Mouse (Mus musculus) lung, postnatal 10 days (tissue): ENCODE measurements at regions not wholly inside any gene's neighbourhood (a gene's known extent, or its start where the extent isn't known, plus 50 kb on each side); places are given as distances from the start of the nearest gene placed in this dataset.

Experiments
- DNase-seq: peaks from one replicate; pipeline ENCODE4 v3.0.0; 2021

DNA sequence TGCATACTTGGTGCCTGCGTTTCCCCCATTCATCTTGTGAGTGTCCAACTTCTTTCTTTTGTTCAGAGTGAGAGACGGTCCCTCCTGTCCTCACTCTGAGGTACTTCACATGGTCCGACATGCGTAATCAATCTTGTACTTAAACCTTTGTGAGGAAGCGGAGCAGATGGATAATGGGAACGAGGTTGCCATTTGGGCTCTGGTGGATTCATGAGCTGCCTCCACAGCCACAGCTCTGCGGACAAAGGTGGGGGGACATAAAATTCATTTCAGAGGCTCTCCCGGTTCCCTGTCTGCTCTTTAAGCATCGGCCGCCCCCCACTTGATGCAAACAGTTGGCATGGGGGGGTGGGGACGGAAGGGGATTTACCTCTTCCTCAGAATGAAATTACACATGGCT is 454.7 kb downstream of the Sox2 start:
- DNase-seq: no peak

DNA sequence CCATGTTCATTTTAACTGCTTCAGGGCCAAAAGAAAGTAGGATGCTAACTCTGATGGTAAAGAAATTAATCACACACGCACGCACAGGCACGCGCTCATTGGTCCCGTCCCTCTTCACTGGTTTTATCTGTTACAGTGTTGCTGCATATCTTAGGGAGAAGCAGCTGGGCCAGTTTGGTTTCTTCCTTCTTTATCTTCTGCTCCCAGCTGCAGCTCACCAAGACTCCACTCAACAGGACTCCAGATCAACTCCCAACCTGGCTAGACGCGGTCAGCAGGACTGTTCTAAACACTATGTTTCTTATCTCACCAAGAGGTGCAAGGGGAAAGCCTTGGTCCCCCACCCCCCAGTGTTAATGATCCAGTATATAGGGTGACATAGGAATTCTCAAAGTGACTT is 455.9 kb downstream of the Sox2 start:
- no peak for DNase-seq

DNA sequence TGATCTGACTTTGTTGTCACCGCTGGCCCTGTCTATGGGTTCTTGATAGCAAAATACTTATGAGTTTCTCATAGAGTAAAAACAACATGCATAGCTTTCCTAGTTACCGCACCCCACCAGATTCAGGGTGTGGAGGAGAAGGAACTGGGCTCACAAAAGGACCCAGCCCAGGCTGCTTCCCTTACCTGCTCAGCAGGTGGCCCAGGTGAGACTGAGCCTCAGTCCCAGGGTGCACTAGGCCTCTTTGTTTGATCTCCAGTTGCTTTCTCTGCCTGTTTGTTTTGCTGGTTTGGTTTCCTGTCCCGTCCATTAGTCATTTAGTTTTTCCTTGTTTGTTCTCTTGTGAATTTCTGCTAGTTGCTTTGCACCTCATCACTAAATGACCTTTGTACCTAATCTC is 483.3 kb downstream of the Sox2 start:
- no peak for DNase-seq

DNA sequence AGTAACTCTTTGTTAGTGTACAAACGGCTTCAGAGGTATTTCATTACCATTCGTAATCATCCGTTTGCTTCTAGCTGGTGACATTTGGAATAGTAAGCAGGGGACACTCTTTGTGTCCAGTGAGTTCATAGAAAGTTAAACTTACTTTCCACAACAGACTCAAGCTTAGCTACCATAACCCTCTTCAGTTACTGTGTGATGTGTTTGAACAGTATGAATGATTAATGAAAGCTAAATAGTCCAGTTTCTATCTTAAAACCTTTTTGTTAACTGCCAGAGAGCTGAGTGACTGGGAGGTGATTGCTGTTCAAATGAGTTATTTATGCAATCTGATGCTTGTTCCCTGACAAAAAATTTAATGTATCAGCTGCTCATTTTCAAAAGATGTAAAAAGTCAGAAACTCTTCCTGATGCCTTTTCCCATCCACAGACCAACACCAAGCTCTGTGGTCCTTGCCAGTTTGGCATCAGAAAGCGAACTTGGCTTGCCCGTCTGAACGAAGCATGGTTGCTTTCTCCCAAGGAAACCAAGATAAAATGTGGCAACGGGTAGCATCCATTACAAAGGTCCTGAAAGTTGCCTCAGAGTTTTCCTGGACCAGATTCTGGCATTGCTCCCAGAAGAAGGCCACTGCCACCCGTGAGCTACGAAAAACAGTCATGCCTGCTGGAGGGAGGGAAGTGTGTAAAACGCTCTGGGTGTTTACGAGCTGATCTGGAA is 491.5 kb downstream of the Sox2 start:
- DNase-seq: no peak

DNA sequence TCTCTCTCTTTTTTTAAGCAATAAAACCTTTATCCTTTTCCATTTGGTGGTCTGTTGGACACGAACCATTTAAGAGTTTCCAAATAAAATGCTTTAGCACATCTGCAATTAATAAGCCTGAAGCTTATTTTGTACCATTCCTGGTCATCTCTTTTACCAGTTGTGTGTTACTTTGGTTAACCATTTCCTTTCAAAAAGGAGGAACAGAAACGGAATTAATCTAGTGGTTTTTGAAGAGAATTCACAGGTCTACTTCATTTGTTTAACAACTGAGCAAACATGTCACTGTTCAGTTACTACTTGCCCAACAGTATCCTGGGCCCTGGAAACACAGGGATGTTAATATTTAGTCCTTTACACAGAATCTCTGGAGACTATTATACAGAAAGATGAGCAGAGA is 492.5 kb downstream of the Sox2 start:
- DNase-seq: no peak

DNA sequence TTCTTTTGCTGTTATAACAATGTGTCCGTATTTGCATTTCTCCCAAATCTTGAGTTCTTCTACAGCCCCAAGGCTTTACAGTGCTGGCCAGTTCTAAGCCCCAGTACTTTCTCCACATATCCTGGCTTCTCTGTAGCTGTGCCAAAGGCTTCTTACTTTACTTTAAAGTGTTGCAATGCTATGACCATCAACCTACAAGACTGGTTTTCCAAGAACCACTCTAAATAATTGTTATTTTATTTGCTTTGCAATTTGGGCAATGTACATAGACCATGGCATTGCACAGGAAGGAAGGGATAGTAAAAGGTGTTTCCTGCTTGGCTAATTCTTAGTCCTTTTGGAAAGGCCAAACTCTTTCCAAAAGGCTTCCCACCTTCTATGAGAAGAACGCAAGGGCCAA is 495.4 kb downstream of the Sox2 start:
- DNase-seq: peak; percentile 16

DNA sequence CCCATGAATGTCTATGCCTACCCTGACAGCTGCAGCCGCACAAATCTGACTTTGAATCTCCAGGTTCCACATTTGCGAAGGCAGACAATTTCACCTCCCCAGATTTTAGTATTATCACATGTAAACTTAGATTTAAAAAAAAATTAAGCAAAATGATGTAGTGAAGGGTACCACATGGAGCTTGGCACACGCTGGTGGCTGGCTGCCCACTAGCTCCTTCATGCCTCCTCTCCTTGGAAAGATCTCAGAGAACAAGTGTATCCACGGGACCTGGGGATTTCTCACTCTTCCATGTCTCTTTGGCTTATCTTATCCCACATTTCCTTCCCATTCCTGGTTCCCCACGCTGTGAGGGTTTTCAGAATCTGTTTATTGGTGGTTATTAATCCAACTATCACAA is 496.5 kb downstream of the Sox2 start:
- DNase-seq: no peak

DNA sequence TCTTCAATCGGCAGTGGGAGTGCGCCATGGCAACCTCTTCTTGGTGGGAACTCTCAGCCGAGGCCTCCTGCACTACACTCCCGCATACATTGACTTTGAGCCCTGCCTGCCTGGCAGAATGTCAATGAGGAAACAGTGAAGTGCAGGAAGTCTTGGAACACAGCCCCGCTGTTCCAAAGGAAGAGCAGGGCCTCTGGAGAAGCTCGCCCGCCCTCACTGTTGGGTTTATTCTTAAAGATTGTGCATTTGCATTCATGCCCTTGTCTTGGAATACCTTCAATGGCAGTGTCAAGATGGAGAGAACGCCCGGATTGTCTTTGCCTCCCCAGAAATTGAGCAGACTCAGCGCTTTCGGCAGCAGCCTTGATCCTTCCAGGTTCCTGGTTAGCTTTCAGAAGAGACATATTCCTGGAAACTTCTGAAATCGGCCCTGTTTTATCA is 499.1 kb downstream of the Sox2 start:
- DNase-seq: peak; percentile 37

DNA sequence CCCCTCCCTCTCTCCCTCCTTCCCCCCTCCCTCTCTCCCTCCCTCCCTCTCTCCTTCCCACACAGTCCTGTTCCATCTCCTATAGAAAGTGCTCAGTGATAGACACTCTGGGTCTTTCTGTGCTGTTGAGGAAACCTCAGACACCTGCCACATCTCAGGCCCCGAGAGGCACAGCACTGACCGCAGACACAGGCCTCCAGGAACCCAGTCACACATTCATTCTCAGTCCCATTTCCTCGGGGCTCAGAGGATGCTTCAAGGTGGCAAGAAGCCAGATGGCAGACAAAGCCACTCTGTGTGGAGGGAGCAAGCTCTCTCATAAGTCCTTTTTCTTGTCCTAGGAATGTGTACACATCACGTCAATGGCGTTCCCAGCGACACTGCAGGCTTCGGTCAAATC is 502.0 kb downstream of the Sox2 start:
- DNase-seq: no peak

DNA sequence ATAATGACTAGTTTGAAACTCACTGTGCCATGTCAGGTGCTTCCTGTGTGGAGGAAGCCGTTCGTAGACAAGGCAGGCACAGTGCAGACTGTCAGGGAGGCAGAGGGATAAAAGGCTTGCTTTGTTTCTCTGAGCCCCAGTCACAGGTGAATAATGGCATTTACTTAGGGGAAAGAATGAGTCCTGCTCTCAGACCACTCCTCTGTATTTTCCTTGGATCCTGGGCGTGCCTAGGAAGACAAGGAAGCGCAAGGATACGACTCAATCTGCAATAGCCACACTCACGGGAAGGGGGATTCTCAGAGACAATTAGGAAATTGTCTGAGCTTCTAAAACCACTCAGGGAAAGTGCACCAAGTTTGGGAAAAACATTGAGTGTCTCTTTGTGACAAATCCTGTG is 504.1 kb downstream of the Sox2 start:
- no peak for DNase-seq

DNA sequence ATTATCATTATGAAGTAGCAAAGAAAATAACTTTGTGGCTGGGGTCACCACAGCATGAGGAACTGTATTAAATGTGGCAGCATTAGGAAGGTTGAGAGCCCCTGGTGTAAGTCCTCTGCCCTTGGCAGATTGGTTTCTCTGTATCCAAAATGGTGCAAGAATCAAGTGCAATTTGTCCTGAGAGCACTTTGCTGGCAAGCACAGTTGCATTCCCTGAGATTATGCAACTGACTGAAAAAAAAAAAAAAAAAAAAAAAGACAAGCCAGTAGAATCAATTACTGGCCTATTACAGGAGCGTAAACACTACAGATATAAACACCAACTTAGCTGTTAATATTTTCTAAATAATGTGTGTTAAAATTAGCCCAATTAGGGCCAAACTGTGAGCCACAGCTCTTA is 518.5 kb downstream of the Sox2 start:
- peak; percentile 4 for DNase-seq

DNA sequence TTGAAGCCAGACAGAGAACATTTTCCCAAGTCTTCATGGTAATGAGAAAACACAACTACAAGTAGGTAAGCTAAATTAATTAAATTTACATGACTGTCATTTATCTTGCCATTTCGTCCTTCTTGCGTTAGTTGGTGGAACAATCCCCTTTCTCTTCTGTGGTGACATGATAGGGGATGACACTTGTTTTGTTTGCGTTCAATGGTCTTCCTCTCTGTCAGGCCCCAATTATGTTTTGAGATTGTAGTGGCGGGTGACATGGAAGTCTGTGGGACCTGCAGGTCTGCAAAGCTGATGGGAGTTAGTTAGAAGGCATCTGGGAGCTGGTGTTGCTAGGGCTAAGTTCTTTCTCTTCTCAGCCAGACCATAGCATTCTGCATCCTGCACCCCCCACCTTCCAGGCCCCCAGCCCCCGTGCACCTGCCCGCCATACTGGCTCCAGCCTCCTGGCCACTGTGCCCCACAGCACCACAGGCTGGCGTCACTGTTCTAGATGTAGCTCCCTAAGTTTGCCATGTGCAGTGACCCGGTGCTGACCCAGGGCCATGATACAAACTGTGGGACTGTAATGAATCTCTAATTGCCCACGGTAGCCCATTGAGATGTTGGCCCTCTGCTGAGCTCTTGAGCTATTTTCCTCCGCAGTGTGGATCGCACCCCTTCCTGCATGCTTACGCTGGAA is 528.7 kb downstream of the Sox2 start:
- DNase-seq: no peak

DNA sequence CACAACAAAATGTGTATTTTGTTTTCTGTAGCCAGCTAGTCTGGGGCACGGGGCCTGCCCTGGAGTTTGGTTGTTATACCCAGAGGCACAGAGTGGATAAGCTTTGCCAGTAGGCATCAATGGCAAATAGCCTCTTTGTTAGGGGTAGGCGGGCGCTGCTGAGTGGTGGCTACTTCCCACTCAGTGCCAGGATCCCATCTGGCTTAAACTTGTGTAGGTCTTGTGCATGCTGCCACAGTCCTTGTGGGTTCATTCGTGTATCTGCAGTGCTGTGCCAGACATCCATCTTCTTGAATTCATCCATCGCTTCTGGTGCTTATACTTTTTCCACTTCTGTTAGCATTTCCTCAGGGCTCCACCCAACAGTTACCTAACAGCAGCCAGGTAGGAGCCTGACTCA is 545.4 kb upstream of the Atp11b start:
- no peak for DNase-seq

DNA sequence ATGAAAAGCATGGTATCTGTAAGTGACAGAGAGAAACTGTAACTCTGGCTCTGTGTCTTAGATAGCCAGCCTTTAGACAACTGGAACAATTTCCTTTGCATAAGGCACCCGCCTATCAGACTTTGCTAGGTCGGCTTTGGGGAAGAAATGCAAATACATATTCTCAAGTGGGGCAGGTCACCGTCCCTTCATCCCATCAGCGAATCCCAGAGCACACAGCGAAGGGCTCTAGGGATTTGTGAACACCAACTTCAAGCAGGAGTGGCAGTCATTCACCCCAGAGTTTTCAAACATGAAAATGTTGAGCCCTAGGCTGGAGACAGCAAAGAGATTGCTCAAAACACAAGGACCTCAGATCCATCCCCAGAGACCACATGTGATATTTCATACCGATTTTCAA is 534.5 kb upstream of the Atp11b start:
- no peak for DNase-seq

DNA sequence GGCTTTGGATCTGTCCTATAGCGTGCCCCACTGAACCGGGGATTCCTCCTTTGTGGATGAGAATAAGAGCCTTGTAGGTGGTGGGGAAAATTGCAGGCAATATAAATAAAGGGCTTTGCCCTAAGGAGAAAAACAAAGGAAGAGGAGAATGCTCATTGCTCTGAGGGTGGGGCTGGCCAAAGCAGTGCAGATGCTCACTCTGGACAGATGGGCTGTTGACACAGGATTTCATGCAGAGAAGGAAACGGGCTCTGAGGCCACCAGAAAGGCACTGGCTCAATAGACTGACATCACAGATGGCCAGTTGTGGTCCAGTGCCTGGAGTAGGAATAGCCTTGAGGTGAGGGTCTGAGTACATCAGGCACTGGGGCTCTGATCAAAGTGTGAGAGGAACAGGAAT is 532.7 kb upstream of the Atp11b start:
- DNase-seq: no peak

DNA sequence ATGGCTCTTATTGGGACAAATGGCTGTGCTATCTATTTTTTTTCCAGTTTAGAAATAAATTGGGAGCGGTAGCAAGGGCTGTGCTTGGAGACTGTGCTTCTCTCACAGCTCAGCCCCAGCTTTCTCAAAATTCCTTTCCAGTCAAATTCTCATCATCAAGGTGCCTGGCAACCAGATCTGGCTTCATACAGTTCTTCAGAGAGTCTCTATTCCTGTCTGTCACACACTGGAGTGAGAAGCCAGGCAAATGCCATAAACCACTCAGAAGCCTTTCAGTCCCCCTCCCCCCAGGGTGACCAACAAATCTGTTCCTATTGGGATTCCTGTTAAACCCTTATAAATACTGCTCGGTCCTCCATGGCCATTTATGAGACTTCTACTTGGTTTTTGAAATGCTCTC is 531.7 kb upstream of the Atp11b start:
- DNase-seq: no peak

DNA sequence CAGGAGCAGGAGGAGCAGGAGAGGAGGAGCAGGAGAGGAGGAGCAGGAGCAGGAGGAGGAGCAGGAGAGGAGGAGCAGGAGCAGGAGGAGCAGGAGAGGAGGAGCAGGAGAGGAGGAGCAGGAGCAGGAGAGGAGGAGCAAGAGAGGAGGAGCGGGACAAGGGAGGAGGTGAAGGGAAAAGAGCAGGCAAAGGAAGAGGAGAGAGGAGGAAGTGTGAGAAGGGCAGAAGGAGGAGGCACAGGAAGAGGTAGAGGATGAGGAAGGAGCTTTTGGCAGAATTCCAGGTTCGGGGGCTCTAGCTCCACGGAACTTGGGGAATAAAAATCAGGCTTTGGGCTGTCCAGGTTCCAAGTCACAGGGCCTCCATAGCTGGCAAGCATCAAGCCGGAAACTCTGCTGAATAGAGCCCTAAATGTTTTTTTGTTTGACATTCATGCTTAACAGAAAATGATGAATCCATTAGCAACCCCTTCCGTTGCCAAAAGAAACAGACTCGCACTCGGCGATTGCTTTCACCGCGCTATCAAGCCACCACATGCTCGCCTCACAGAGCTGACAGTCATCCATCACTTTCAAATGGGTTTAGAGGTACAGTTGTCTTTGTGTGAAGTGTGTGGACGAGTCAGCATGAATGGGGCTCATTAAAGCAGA is 528.7 kb upstream of the Atp11b start:
- no peak for DNase-seq

DNA sequence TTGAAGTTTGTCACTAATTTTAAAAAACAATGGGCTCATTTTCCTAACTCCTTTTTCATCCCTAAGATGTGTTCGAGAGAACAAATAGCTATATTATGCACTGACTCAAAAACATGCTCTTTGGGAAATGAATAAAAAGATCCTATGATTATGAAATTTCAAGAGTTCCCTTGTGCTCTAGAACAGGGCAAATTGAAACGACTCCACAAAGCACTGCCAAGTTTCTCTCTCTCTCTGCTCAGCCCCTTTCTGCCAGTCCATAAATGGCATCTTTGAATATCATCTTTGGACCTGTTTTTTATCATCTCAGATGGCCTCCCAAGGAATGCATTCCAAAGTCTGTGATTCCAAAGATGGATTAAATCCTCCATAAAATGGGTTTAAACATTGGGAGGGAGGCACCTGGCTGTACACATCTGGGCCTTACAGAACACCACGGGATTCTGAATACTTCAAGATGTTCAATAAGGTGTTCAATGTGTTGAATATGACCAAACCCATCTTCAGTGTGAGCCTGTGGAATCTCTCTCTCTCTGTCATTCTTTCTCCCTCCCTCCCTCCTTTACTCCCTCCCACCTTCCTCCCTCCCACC is 528.0 kb upstream of the Atp11b start:
- no peak for DNase-seq

DNA sequence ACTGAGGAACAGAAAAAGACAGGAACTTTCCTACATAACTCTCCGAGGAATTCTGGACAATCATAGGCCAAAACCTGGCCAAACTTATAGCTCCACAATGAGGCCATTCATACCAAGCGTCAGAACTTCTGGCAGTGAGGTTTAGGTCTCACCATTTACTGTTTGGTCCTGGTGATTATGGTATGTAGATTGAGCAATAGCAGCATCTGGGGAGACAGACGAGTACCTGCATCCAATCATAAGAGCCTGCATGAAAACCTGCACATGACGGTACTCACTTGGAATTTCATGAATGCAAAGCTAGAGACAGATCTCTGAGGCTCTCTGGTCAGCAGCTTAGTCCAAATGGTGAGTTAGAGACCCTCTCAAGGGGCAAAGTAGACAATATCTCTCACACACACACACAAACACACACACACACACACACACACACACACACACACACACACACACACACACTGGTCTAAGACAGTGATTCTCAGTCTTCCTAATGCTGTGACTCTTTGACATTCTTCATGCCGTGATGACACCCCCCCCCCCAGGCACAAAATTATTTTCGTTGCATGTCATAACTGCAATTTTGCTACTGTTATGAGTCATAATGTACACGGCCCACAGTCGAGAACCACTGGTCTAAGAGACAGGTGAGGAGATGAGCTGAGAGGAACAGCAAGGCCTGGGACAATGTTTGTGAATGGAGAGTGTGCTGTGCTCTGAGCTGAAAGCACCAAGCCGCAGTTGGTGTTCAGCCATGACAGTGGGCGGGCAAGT is 522.6 kb upstream of the Atp11b start:
- no peak for DNase-seq

DNA sequence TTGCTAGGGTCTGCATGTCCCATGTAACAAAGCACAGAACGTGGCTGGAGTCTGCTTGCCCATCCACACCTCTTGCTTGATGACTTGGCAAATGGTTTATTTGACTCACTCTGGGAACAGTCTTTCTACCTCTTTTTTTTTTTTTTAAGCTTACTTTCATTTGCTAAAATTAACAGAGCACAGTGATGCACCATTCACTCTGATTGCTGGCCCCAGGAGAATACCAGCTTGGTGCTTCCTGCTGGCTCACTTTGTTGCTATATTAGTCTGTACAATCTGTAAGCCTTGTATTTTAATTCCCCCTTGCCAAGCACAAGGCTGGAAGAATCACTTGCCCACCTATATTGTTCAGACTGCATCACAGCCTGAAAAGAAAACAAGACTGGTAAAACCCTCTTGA is 521.4 kb upstream of the Atp11b start:
- DNase-seq: no peak

DNA sequence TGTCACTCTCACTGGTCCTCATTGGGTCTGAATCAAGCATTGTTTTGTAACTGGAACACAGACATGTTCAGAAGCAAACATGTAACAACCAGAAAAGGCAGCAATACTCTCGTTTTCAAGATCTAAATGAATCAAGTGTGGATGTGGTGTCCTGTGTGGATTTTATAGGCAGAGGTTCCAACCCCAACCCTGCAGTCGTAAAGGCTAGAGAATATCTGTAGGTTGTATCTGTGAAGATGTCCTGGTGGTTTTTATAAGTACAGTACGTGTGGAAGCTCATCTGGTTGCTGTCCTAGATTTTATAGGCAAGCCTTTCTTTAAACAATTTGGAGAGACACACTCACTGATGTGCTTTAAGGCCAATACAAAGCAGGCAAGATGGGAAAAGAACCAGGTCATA is 518.8 kb upstream of the Atp11b start:
- no peak for DNase-seq

DNA sequence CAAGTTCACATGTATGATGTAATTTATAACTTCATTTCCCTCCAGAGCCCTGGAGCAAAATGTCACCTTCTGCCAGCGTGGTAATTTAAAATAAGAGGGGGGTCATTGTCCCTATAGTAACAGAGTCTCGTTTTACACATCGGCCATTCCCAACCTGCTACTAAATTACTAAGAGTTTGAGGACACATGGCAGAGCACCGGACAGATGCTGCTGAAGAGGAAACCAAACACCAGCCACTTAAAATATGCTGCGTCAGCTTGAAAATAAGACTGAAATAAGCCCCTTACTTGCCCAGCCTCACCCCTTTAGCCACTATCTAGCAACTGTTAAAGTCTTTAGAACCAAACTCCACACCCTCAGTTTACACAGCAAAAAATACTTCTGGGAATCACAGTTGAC is 518.1 kb upstream of the Atp11b start:
- DNase-seq: no peak

DNA sequence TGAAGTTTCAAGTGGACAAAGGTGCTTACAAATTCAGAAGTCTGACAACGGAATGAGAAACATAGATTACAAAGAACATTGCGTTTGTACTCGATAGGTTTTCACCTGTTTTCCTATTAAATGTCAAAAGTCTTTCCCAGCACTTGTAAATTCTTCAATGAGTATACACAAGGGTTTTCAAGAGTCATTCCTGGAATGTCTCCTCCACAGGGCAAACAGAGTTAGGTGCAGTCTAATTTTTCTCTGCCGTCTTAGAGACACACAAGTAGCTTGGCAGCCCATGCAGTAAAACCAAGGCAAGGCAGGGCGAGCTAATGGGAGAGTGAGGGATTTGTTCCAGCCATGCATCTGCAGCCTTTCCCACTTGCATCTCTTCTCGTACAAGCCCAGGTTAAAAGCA is 516.6 kb upstream of the Atp11b start:
- peak; percentile 11 for DNase-seq
